In genomic region chr15:102079924-102080323, GRCm38 (mm10) we compare ENCODE assay signal across 7 mouse cellular contexts. TPM values are rescaled to one million over a fixed set of nuclear protein-coding genes. Genes with fewer than 3 reads are reported as not detected.
DNase-seq lines count a peak whose midpoint lies in the region; ATAC-seq and TF ChIP-seq lines count a peak whose summit lies in the region.
"Not testable (repeated sequence)": the region's sequence is repeated elsewhere in the genome, so short reads cannot be mapped to it uniquely, and the experiment has no call there.
"Had no signal": no experiment of that assay in that cellular context is flagged by ENCODE, and none has a peak within 500 bp of the region (broad histone marks: within the 10 kb centered on the region; RNA-seq: fewer than 3 reads in every experiment).

No protein-coding gene starts in this region.

- H3K4me3 ChIP-seq in E14TG2a.4 (replicated peaks; ENCODE audit: low read length) = peak overlapping the region; percentile 35
- not testable (repeated sequence) for H3K4me3 ChIP-seq in MEL (ENCODE audit: control insufficient read depth in 1 of 2, insufficient read depth in 1 of 2, low read depth in 2 of 2, low read length in 2 of 2); kidney, postnatal 0 days (replicated peaks; ENCODE audit: low read depth, low read length); lung, embryonic 14.5 days (ENCODE audit: low read depth, low read length); stomach, postnatal 0 days (ENCODE audit: low read depth, low read length)

- not testable (repeated sequence) for H3K9ac ChIP-seq in MEL (ENCODE audit: control insufficient read depth, low read depth, low read length, poor library complexity, severe bottlenecking); kidney, postnatal 0 days (ENCODE audit: low read depth, low read length); lung, embryonic 14.5 days; stomach, postnatal 0 days (ENCODE audit: low read length)

- ATAC-seq in kidney, postnatal 0 days (replicated peaks; ENCODE audit: low FRiP score, low read depth); lung, embryonic 14.5 days (ENCODE audit: insufficient read depth); stomach, postnatal 0 days (ENCODE audit: low FRiP score, low TSS enrichment): not testable (repeated sequence)

- not testable (repeated sequence) for TF ChIP-seq EP300 in MEL (IDR thresholded peaks at IDR 0.05; ENCODE audit: low read depth in 1 of 2, low read length in 2 of 2); stomach, postnatal 0 days (optimal IDR thresholded peaks at IDR 0.05)

- 0 out of 2 replicates have a peak, but pooled peaks have one; percentile 3 for TF ChIP-seq CTCF in E14TG2a.4 (conservative IDR thresholded peaks at IDR 0.05; ENCODE audit: low read length)
- TF ChIP-seq CTCF in MEL (IDR thresholded peaks at IDR 0.05 in 2 of 3, conservative IDR thresholded peaks at IDR 0.05 in 1 of 3; ENCODE audit: control insufficient read depth in 1 of 3, insufficient read depth in 1 of 3, low read depth in 2 of 3, low read length in 3 of 3, poor library complexity in 1 of 3, severe bottlenecking in 1 of 3) = peak in 1 of 3 experiments; percentile 17; a peak in 1 of 6 replicates
- peak; percentile 24; the same call in 1 of the 2 replicates for TF ChIP-seq CTCF in kidney, postnatal 0 days (IDR thresholded peaks at IDR 0.05; ENCODE audit: low read depth)
- TF ChIP-seq CTCF in lung, embryonic 14.5 days (IDR thresholded peaks at IDR 0.05; ENCODE audit: low read depth) = 0 out of 2 replicates have a peak, but pooled peaks have one; percentile 4
- peak; percentile 20; the same call in 1 of the 2 replicates for TF ChIP-seq CTCF in stomach, postnatal 0 days (IDR thresholded peaks at IDR 0.05; ENCODE audit: low read depth)

- H3K79me2 ChIP-seq in MEL (ENCODE audit: control insufficient read depth, insufficient read depth, low read length, poor library complexity) = peaks cover 78% of the 10 kb centered on the region

- H3K4me1 ChIP-seq in E14TG2a.4 (replicated peaks; ENCODE audit: low read depth, low read length) = peaks cover 96% of the 10 kb centered on the region
- H3K4me1 ChIP-seq in MEL (ENCODE audit: control insufficient read depth in 1 of 2, insufficient read depth in 2 of 2, low read length in 2 of 2) = peaks cover 7 to 17% of the 10 kb centered on the region in 2 experiments
- H3K4me1 ChIP-seq in kidney, postnatal 0 days (replicated peaks; ENCODE audit: insufficient read depth, low read length) = peaks cover 12% of the 10 kb centered on the region; the same call in 1 of the 2 replicates
- H3K4me1 ChIP-seq in lung, embryonic 14.5 days (ENCODE audit: insufficient read depth); stomach, postnatal 0 days (replicated peaks; ENCODE audit: control insufficient read depth, insufficient read depth): not testable (repeated sequence)

- WGBS in kidney, postnatal 0 days = 77% methylated on average over 8 of the region's 8 CpGs
- 71% methylated on average over 8 of the region's 8 CpGs for WGBS in lung, embryonic 14.5 days
- WGBS in stomach, postnatal 0 days = 70% methylated on average over 8 of the region's 8 CpGs

- DNase-seq in MEL (ENCODE audit: low read depth, low spot score); kidney, postnatal 0 days (ENCODE audit: low spot score); lung, embryonic 14.5 days; stomach, postnatal 0 days (ENCODE audit: low spot score): not testable (repeated sequence)

- not testable (repeated sequence) for H3K27me3 ChIP-seq in E14TG2a.4 (ENCODE audit: insufficient read depth, low read length); MEL (ENCODE audit: control insufficient read depth in 1 of 2, insufficient read depth in 2 of 2, low read length in 2 of 2); kidney, postnatal 0 days (ENCODE audit: insufficient read depth, low read length); lung, embryonic 14.5 days (ENCODE audit: insufficient read depth, low read length); stomach, postnatal 0 days (ENCODE audit: control insufficient read depth, insufficient read depth, low read length)

- not testable (repeated sequence) for TF ChIP-seq RAD21 in MEL (IDR thresholded peaks at IDR 0.05; ENCODE audit: low read depth, low read length)

- TF ChIP-seq POLR2A in MEL (IDR thresholded peaks at IDR 0.05; ENCODE audit: control insufficient read depth in 1 of 2, insufficient read depth in 1 of 2, low read depth in 1 of 2, low read length in 2 of 2, poor library complexity in 1 of 2) = not testable (repeated sequence)

- H3K36me3 ChIP-seq in E14TG2a.4 (ENCODE audit: insufficient read depth, low read length) (peaks cover 93% of the 10 kb centered on the region), MEL (ENCODE audit: control insufficient read depth in 1 of 2, insufficient read depth in 2 of 2, low read length in 2 of 2) (peaks cover 69 to 70% of the 10 kb centered on the region in 2 experiments)
- peaks cover 14% of the 10 kb centered on the region for H3K36me3 ChIP-seq in kidney, postnatal 0 days (ENCODE audit: insufficient read depth, low read length)
- peaks cover 49% of the 10 kb centered on the region for H3K36me3 ChIP-seq in lung, embryonic 14.5 days (ENCODE audit: insufficient read depth)
- H3K36me3 ChIP-seq in stomach, postnatal 0 days (ENCODE audit: control insufficient read depth, insufficient read depth, low read length) = not testable (repeated sequence)

- H3K4me2 ChIP-seq in kidney, postnatal 0 days (ENCODE audit: low read length); lung, embryonic 14.5 days; stomach, postnatal 0 days (replicated peaks; ENCODE audit: low read depth): not testable (repeated sequence)

- not testable (repeated sequence) for H3K9me3 ChIP-seq in E14TG2a.4 (ENCODE audit: low read length); MEL (replicated peaks; ENCODE audit: insufficient read depth, low read length); kidney, postnatal 0 days (replicated peaks; ENCODE audit: low read length); lung, embryonic 14.5 days (ENCODE audit: low read depth, low read length); stomach, postnatal 0 days (ENCODE audit: control insufficient read depth, low read length)

- not testable (repeated sequence) for H3K27ac ChIP-seq in MEL (ENCODE audit: control insufficient read depth, low read depth, low read length); lung, embryonic 14.5 days (ENCODE audit: low read depth); stomach, postnatal 0 days (replicated peaks)
- 0 out of 2 replicates have a peak overlapping the region, but pooled peaks have one; percentile 8 for H3K27ac ChIP-seq in kidney, postnatal 0 days

TF ChIP-seq in MEL, 35 proteins besides CTCF, POLR2A, EP300 and RAD21:
- 0 out of 2 replicates have a peak, but pooled peaks have one; percentile 45 for TF ChIP-seq TBP (IDR thresholded peaks at IDR 0.05; ENCODE audit: low read depth, low read length)
- TF ChIP-seq ZNF384 (IDR thresholded peaks at IDR 0.05; ENCODE audit: low read depth, low read length) = peak; percentile 39

RNA-seq across cellular contexts. Expression of gene Eif4b, which starts 6.4 kb away (rescaled TPM):
- 561 and 633 TPM in 2 replicates for total RNA-seq in MEL (2012; rRNA removed)
- polyA plus RNA-seq in MEL (2012; ENCODE audit: insufficient read depth in 1 of 2, insufficient read length in 2 of 2, low read depth in 1 of 2, low replicate concordance in 2 of 2, missing spikeins in 1 of 2) = 100 to 1,000 TPM; 464 to 790 TPM
- polyA plus RNA-seq in kidney, postnatal 0 days (2015; fragmentation: Nextera tagmentation; extraction: Ambion mirVana) = 96.1 and 102 TPM in 2 replicates
- polyA plus RNA-seq in lung, embryonic 14.5 days (2014; fragmentation: Nextera tagmentation; extraction: Ambion mirVana) = 134 and 137 TPM in 2 replicates
- 46.5 and 48.4 TPM in 2 replicates for polyA plus RNA-seq in stomach, postnatal 0 days (2015; fragmentation: Nextera tagmentation; extraction: Ambion mirVana)

RNA-seq across cellular contexts. Expression of gene Tns2, which starts 20.3 kb away (rescaled TPM):
- 0.16 and 0.42 TPM in 2 replicates for total RNA-seq in MEL (2012; rRNA removed)
- 1 to 10 TPM in 1 of 2 experiments, not detected in 1; 3.1 TPM for polyA plus RNA-seq in MEL (2012; ENCODE audit: insufficient read depth in 1 of 2, insufficient read length in 2 of 2, low read depth in 1 of 2, low replicate concordance in 2 of 2, missing spikeins in 1 of 2)
- 34.4 and 35.8 TPM in 2 replicates for polyA plus RNA-seq in kidney, postnatal 0 days (2015; fragmentation: Nextera tagmentation; extraction: Ambion mirVana)
- polyA plus RNA-seq in lung, embryonic 14.5 days (2014; fragmentation: Nextera tagmentation; extraction: Ambion mirVana) = 48.3 and 56.9 TPM in 2 replicates
- 11.9 and 15.5 TPM in 2 replicates for polyA plus RNA-seq in stomach, postnatal 0 days (2015; fragmentation: Nextera tagmentation; extraction: Ambion mirVana)
- total RNA-seq: common myeloid progenitor, adult 5-6 weeks had no signal

RNA-seq across cellular contexts. Expression of gene Krt18, which starts 51.9 kb away (rescaled TPM):
- 0.08 TPM in 1 of 2 replicates, not detected in the other for total RNA-seq in MEL (2012; rRNA removed)
- polyA plus RNA-seq in MEL (2012; ENCODE audit: insufficient read depth in 1 of 2, insufficient read length in 2 of 2, low read depth in 1 of 2, low replicate concordance in 2 of 2, missing spikeins in 1 of 2) = not detected
- polyA plus RNA-seq in kidney, postnatal 0 days (2015; fragmentation: Nextera tagmentation; extraction: Ambion mirVana) = 252 and 256 TPM in 2 replicates
- 148 TPM in 2 replicates for polyA plus RNA-seq in lung, embryonic 14.5 days (2014; fragmentation: Nextera tagmentation; extraction: Ambion mirVana)
- polyA plus RNA-seq in stomach, postnatal 0 days (2015; fragmentation: Nextera tagmentation; extraction: Ambion mirVana) = 715 and 753 TPM in 2 replicates
- total RNA-seq: G1E had no signal
- polyA plus RNA-seq: G1E had no signal

RNA-seq across cellular contexts. Expression of gene Spryd3, which starts 56.1 kb away (rescaled TPM):
- 26.5 and 29.3 TPM in 2 replicates for total RNA-seq in MEL (2012; rRNA removed)
- polyA plus RNA-seq in MEL (2012; ENCODE audit: insufficient read depth in 1 of 2, insufficient read length in 2 of 2, low read depth in 1 of 2, low replicate concordance in 2 of 2, missing spikeins in 1 of 2) = 10 to 100 TPM in 1 of 2 experiments, not detected in 1; 35.4 TPM
- 14.3 and 16.6 TPM in 2 replicates for polyA plus RNA-seq in kidney, postnatal 0 days (2015; fragmentation: Nextera tagmentation; extraction: Ambion mirVana)
- polyA plus RNA-seq in lung, embryonic 14.5 days (2014; fragmentation: Nextera tagmentation; extraction: Ambion mirVana) = 11.5 and 13.6 TPM in 2 replicates
- polyA plus RNA-seq in stomach, postnatal 0 days (2015; fragmentation: Nextera tagmentation; extraction: Ambion mirVana) = 28.5 and 29.0 TPM in 2 replicates

Comparison
In these comparisons a context has a peak if more than half of its experiments do, and no peak if none do; other contexts are left out.
1. RNA of gene Krt18, which starts 51.9 kb away (polyA plus RNA-seq): 715 to 753 TPM in stomach, postnatal 0 days, 252 to 256 TPM in kidney, postnatal 0 days and 148 TPM in lung, embryonic 14.5 days; not detected in MEL; every median in the first group is over 100 times any median in the second.